Mouse (Mus musculus) intestine, embryonic 15.5 days (tissue): ENCODE data around the gene Inpp5b. TPM values are rescaled to one million over a fixed set of nuclear protein-coding genes. Genes with fewer than 3 reads are reported as not detected.
A peak's percentile ranks its signal among the peaks of the same experiment; 100 is the strongest.

Source experiments
- ATAC-seq: fragments of 200-750 bp; cut with Nextera tagmentation; 2 replicates; pipeline ENCODE4 v1.8.0; 2017; ENCODE audit warnings: moderate TSS enrichment, moderate library complexity
- H3K27ac ChIP-seq: fragments of 300-500 bp; sonication (generic); 2 replicates; pipeline ENCODE4 v1.5.1; 2015; ENCODE audit warnings: mild to moderate bottlenecking, inconsistent platforms
- H3K27me3 ChIP-seq: fragments of 300-500 bp; sonication (generic); replicated peaks from 2 replicates; pipeline ENCODE4 v1.6.1; 2015; ENCODE audit warnings: inconsistent platforms
- H3K36me3 ChIP-seq: fragments of 300-500 bp; sonication (generic); 2 replicates; pipeline ENCODE4 v1.6.1; 2015; ENCODE audit warnings: inconsistent platforms
- H3K4me1 ChIP-seq: fragments of 300-500 bp; sonication (generic); replicated peaks from 2 replicates; pipeline ENCODE4 v1.6.1; 2015; ENCODE audit warnings: inconsistent platforms
- H3K4me2 ChIP-seq: fragments of 300-500 bp; sonication (generic); replicated peaks from 2 replicates; pipeline ENCODE4 v1.6.1; 2015; ENCODE audit warnings: mild to moderate bottlenecking, inconsistent platforms
- H3K4me3 ChIP-seq: fragments of 300-500 bp; sonication (generic); replicated peaks from 2 replicates; pipeline ENCODE4 v1.5.1; 2015; ENCODE audit warnings: inconsistent platforms
- H3K9ac ChIP-seq: fragments of 300-500 bp; sonication (generic); 2 replicates; pipeline ENCODE4 v1.6.1; 2015; ENCODE audit warnings: inconsistent platforms
- H3K9me3 ChIP-seq: fragments of 300-500 bp; sonication (generic); 2 replicates; pipeline ENCODE4 v1.6.1; 2016; ENCODE audit warnings: inconsistent platforms
- WGBS: fragments of 180-500 bp; shearing (Covaris S2); methylation state at CpG from one replicate; pipeline ENCODE4 v1.1.7; 2015; 5-methylcytosine and 5-hydroxymethylcytosine counted together
- polyA plus RNA-seq: library from polyadenylated mRNA; unstranded; fragments of >200 nt; fragmentation: Nextera tagmentation; extraction: Ambion mirVana; gene quantifications from 2 replicates; pipeline ENCODE4 v1.2.1, GENCODE M21; 2015

Gene Inpp5b
- polyA plus RNA-seq, 1 experiment from 2014 or later = 28.7 TPM

DNA sequence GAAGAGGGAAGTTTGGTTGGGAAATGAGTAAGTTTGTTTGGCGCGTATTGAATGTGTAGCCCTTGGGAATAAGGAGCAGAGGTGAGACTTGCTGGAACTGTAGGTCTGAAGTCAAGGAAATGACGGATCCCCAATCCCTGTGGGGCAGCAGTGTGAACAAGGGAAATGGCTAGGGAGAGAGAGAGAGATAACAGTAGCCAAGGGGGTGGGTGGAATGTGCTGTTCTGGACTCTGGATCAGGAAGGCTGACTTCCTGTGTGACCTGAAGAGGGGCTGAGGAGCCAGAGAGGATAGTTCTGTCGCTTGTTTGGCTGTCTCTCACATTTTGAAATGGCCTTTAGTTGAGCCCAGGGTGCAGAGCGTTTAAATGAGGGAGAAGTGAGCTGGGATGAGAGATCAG lies 66.9 kb downstream of the Inpp5b start:
- H3K27me3 ChIP-seq = no peaks in the 10 kb centered on the region
- 81% methylated on average over 5 of the region's 5 CpGs for WGBS
- H3K36me3 ChIP-seq = peaks cover 16% of the 10 kb centered on the region; the same call in 1 of the 2 replicates
- no peaks in the 10 kb centered on the region for H3K9me3 ChIP-seq
- H3K9ac ChIP-seq = no peak overlapping the region
- no peak for ATAC-seq
- peaks cover 4% of the 10 kb centered on the region; the same call in 1 of the 2 replicates for H3K4me1 ChIP-seq
- H3K27ac ChIP-seq = no peak overlapping the region
- no peak overlapping the region for H3K4me3 ChIP-seq
- no peak overlapping the region for H3K4me2 ChIP-seq

DNA sequence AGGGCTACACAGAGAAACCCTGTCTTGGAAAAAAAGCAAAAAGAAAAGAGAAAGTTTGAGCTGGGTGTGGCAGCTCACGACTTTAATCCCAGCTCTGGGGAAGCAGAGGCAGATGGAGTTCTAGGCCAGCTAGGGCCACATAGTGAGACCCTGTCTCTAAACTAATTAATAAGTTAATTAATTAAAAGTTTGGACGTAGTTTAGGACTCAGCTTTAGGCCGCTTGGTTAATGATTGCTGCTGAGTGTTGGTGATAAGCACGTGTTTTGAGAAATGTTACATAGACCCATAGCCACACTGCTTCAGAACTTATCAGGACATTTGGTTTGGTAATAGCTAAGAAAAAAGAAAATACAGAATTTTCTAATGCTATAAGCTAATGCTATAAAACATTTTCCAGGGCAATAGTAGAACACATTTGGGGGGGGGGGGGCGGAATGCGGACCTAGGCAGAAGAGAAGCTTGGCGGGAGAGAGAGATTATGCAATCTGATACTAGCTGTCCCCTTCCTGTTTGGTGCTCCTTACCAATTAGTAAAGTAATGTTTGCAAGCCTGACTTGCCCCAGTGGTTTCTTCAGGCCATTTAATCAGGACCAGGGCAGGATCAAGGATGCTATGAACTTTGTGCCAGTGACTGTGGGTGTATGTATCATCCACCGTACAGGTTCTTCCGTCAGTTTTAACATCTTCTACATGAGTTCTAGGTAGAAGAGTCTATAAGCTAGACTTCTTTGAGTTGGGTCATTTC lies 67.7 kb downstream of the Inpp5b start:
- Histone ChIP-seq H3K4me3 (no peak overlapping the region), H3K9ac (no peak overlapping the region), H3K9me3 (no peaks in the 10 kb centered on the region), H3K27ac (no peak overlapping the region), H3K27me3 (no peaks in the 10 kb centered on the region), H3K36me3 (peaks cover 16% of the 10 kb centered on the region; the same call in 1 of the 2 replicates), H3K4me1 (0 out of 2 replicates have a peak, but pooled peaks cover 3% of the 10 kb centered on the region), H3K4me2 (no peak overlapping the region)
- ATAC-seq = no peak
- WGBS = 75% methylated on average over 9 of the region's 9 CpGs

DNA sequence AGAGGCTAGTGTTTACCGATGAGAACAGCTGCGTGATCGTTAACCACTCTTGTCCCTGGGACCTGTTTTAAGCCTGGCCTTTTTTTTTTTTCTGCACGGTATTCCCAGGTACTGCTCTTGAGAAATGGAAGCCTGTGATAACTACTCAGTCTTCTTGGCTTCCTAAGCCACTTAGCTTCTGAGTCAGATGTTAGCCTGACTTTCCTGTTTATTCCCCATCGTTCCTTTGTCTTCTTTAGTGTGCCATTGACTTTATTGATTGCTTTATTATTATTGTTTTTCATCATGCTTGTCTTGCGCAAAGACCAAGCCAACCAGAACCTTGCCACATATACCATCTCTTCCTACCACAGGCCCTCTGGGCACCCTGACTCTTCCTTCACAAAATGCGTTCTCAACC lies 68.4 kb downstream of the Inpp5b start:
- 0 out of 2 replicates have a peak, but pooled peaks cover 3% of the 10 kb centered on the region for H3K4me1 ChIP-seq
- peaks cover 9% of the 10 kb centered on the region; the same call in 1 of the 2 replicates for H3K36me3 ChIP-seq
- H3K4me2 ChIP-seq = no peak overlapping the region
- no peaks in the 10 kb centered on the region for H3K27me3 ChIP-seq
- ATAC-seq = no peak
- H3K9ac ChIP-seq = no peak overlapping the region
- 83% methylated on average over 7 of the region's 7 CpGs for WGBS
- no peaks in the 10 kb centered on the region for H3K9me3 ChIP-seq
- no peak overlapping the region for H3K27ac ChIP-seq
- H3K4me3 ChIP-seq = no peak overlapping the region

DNA sequence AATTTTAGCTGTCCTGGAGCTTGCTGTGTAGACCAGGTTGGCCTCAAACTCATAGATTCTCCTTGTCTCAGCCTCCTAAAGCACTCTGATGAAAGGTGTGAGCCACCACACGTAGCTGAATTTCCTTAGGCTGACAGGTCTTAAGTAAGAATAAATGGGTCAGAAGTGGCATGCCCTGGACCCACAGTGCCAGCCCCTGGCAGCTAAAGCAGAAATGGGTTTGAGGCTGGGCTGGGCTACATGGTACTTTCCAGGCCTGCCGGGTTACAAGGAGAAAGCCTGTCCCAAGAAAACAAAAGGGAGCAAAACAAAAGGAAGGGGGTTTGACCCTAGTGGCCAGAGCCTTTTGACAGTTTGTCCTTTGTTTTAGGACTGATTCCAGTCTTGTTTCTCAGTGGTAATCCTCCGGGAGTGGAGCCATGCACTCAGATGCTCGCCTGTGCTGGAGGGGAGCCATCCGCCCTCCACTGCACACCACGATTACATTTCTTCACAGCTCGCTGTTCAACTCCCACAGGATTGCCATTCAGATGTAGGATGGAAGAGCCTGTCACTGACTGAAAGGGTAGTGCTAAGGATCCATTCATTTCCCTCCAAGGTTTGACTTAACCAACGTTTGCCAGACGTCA lies 69.8 kb downstream of the Inpp5b start:
- no peak for ATAC-seq
- no peak overlapping the region for H3K4me2 ChIP-seq
- H3K4me3 ChIP-seq = no peak overlapping the region
- H3K27ac ChIP-seq = no peak overlapping the region
- peaks cover 6% of the 10 kb centered on the region; the same call in 1 of the 2 replicates for H3K36me3 ChIP-seq
- no peak overlapping the region for H3K9ac ChIP-seq
- H3K4me1 ChIP-seq = 0 out of 2 replicates have a peak, but pooled peaks cover 3% of the 10 kb centered on the region
- H3K9me3 ChIP-seq = no peaks in the 10 kb centered on the region
- H3K27me3 ChIP-seq = no peaks in the 10 kb centered on the region
- 71% methylated on average over 9 of the region's 9 CpGs for WGBS

DNA sequence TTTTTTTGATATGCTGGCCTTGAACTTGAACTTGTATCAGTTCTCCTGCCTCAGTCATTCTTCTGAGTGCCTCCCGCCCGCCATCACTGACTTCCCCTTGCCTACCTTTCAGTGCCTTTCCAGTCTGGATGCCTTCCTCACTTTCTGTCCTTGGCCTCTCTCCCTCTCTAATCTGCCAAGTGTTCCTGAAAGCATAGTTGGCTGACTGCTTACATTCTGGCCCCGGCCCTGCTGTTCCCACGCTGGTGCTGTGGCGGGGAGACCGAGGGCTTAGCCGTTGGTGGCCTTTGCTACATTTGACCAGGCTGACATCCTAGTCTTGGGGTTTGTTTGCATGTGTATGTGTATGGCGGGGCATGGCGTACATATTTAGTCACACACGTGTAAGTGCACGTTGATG lies 74.3 kb downstream of the Inpp5b start:
- Histone ChIP-seq H3K27me3 (no peaks in the 10 kb centered on the region), H3K4me3 (no peak overlapping the region), H3K27ac (no peak overlapping the region), H3K36me3 (peaks cover 6% of the 10 kb centered on the region; the same call in 1 of the 2 replicates), H3K4me2 (no peak overlapping the region), H3K9me3 (no peaks in the 10 kb centered on the region), H3K4me1 (peaks cover 11% of the 10 kb centered on the region), H3K9ac (no peak overlapping the region)
- WGBS = 93% methylated on average over 11 of the region's 11 CpGs
- no peak for ATAC-seq

DNA sequence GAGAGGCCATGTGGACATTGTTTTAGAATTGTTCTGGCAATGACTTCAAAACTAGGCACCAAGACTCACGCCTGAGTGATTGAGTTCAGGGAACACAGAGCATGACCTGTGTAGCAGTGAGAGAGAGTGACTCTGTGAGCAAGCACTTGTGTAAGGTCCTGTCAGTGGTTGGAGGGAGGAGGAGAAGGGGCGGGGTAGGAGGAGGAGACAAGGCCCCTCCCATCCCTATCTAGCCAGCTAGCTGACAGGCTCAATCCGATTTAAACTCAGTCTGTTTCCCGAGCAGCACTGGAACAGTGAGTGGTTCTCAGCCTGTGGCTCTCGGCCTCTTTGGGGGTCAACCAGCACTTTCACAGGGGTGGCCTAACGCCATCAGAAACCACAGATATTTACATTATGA lies 76.2 kb downstream of the Inpp5b start:
- ATAC-seq = peak; percentile 95
- no peak overlapping the region for H3K27ac ChIP-seq
- H3K9ac ChIP-seq = no peak overlapping the region
- no peak overlapping the region for H3K4me2 ChIP-seq
- WGBS = 25% methylated on average over 6 of the region's 6 CpGs
- no peak overlapping the region for H3K4me3 ChIP-seq
- H3K36me3 ChIP-seq = peaks cover 6% of the 10 kb centered on the region; the same call in 1 of the 2 replicates
- H3K9me3 ChIP-seq = no peaks in the 10 kb centered on the region
- H3K27me3 ChIP-seq = no peaks in the 10 kb centered on the region
- peaks cover 11% of the 10 kb centered on the region for H3K4me1 ChIP-seq

DNA sequence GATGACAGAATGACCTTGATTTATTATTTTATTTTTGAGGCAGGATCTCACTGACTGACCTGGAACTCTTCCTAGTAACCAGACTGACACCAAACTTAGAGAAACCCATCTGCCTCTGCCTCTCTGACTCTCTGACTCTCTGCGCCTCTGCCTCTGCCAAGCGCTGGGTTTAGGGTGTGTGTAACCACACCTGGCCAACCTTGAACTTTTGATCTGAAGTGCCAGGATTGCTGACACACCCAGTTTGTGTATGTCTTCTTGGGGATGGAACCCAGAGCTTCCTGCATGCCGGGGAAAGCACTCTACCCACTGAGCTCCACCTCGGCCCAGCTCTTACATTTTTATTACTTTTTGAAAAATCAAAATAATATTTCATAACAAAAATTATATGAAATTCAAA lies 77.2 kb downstream of the Inpp5b start:
- H3K36me3 ChIP-seq = peaks cover 3% of the 10 kb centered on the region; the same call in 1 of the 2 replicates
- no peak overlapping the region for H3K4me3 ChIP-seq

DNA sequence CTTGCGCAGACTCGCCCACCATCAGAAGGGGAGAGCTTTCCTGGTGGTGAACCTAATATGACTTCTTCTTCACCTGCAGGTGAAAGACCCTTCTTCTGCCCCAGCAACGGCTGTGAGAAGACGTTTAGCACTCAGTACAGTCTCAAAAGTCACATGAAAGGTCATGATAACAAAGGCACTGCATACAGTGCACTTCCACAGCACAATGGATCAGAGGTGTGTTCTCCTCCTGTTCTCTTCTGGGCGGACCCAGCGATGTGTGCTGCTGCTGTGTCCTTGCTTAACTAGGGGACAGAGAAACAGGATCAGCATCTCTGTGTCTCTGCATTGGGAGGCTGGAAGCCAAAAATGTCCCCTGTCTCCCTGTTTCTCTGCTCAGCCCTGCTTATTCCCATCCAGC lies 83.3 kb downstream of the Inpp5b start:
- 93% methylated on average over 6 of the region's 6 CpGs for whole genome bisulfite sequencing
- Histone ChIP-seq H3K36me3 (peaks cover 4% of the 10 kb centered on the region; the same call in 1 of the 2 replicates), H3K27me3 (no peaks in the 10 kb centered on the region), H3K9ac (no peak overlapping the region), H3K4me3 (no peak overlapping the region), H3K9me3 (no peaks in the 10 kb centered on the region), H3K4me2 (no peak overlapping the region), H3K4me1 (no peaks in the 10 kb centered on the region), H3K27ac (no peak overlapping the region)
- ATAC-seq = no peak

More for the DNA sequence above, 77.2 kb downstream of the Inpp5b start:
- Histone ChIP-seq H3K9ac (no peak overlapping the region), H3K27me3 (no peaks in the 10 kb centered on the region), H3K9me3 (no peaks in the 10 kb centered on the region), H3K27ac (no peak overlapping the region), H3K4me2 (no peak overlapping the region), H3K4me1 (peaks cover 11% of the 10 kb centered on the region)
- peak; percentile 63 for ATAC-seq
- WGBS = 70% methylated on average over 4 of the region's 4 CpGs

DNA sequence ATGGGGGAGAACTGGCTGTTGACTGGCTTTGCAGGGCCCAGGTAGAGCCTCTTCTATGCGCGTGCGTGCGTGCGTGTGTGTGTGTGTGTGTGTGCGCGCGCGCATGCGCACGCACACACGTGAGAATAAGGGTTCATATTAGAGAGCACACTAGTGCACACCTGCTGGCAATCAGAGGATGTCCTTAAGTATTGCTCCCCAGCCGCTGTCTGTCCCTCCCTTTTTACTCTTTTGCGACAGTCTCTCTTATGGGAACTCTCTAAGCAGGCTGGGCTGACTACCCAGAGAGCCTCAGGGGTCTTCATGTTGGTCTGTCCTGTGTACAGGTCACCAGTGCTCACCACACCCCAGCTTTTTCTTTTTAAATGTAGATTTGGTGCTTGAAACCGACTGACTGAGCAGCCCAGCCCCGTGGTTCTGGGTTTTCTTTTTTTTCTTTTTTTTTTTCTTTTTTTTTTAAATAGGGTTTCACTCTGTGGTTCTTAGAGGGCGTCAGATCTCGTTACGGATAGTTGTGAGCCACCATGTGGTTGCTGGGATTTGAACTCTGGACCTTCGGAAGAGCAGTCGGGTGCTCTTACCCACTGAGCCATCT lies 83.8 kb downstream of the Inpp5b start:
- no peak for ATAC-seq
- Histone ChIP-seq H3K36me3 (peaks cover 4% of the 10 kb centered on the region; the same call in 1 of the 2 replicates), H3K27ac (no peak overlapping the region), H3K9me3 (no peaks in the 10 kb centered on the region), H3K4me3 (no peak overlapping the region), H3K27me3 (no peaks in the 10 kb centered on the region), H3K4me2 (no peak overlapping the region), H3K4me1 (no peaks in the 10 kb centered on the region), H3K9ac (no peak overlapping the region)
- WGBS = 97% methylated on average over 21 of the region's 21 CpGs

DNA sequence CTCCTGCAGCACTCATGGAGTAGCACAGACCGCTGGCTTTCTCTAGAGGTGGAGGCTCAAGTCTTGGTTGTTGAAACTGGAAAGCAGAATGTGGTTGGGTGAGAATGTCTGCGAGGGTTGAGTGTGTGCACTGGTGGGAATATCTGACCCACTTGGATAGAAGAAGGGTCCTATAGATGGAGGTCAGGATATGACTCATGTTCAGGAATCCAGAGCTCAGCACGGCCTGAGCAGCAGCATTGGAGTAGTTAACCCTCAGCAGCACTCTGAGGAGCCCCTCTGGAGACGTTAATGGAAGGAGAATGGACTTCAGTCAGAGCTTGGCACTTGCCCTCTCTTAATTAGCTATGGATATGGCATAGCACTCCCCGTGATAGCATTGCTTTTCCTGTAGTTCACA lies 88.0 kb downstream of the Inpp5b start:
- Histone ChIP-seq H3K4me3 (no peak overlapping the region), H3K4me2 (no peak overlapping the region), H3K27me3 (no peaks in the 10 kb centered on the region), H3K9ac (no peak overlapping the region), H3K9me3 (no peaks in the 10 kb centered on the region), H3K4me1 (no peaks in the 10 kb centered on the region), H3K36me3 (peaks cover 9% of the 10 kb centered on the region; the same call in 1 of the 2 replicates), H3K27ac (no peak overlapping the region)
- no peak for ATAC-seq
- 72% methylated on average over 5 of the region's 5 CpGs for WGBS

DNA sequence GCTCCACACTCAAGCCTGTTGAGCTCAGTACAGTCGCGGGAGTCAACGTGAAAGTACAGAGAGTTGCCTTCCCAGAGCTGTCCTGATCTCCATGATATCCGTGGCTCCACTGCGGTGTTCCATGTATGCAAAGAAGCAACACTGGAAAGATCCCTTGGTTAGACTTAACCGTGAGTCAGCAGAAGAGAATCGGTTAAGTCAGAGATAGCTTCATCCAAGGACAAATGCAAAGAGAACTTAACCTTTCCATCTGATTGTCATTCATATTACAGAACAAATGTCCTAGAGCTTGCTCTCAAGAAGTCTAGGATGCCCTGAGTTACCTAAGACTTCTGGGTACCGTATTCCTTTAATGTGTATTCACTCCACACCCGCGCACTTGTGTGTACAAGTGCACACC lies 91.1 kb downstream of the Inpp5b start:
- 94% methylated on average over 10 of the region's 10 CpGs for WGBS
- Histone ChIP-seq H3K9me3 (no peaks in the 10 kb centered on the region), H3K27ac (no peak overlapping the region), H3K36me3 (peaks cover 9% of the 10 kb centered on the region; the same call in 1 of the 2 replicates), H3K9ac (no peak overlapping the region), H3K4me3 (no peak overlapping the region), H3K4me1 (no peaks in the 10 kb centered on the region), H3K4me2 (no peak overlapping the region), H3K27me3 (no peaks in the 10 kb centered on the region)
- ATAC-seq = no peak

DNA sequence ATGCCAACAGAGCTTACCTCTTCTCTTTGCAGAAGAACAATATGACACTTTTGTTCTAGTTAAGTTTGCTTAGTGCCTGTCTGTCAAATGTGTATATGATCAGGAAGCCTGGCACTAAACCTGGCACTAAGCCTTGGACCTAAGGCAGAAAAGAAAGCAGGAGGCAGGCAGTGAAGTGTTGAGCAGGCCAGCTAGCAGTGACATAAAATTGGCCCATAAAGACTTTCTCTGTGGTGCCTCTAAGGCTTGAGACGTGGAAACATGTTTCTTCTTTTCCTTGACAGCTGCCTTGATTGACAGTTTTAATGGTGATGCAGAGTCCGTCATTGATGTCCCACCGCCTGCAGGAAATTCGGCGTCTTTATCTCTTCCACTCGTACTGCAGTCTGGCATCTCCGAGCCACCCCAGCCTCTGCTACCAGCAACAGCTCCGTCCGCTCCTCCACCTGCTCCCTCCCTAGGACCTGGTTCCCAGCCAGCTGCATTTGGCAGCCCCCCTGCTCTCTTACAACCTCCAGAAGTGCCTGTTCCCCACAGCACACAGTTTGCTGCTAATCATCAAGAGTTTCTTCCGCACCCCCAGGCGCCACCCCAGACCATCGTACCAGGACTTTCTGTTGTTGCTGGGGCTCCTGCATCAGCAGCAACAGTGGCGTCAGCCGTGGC lies 96.5 kb downstream of the Inpp5b start:
- H3K36me3 ChIP-seq = peaks cover 19% of the 10 kb centered on the region; the same call in 1 of the 2 replicates
- no peak overlapping the region for H3K27ac ChIP-seq
- 88% methylated on average over 14 of the region's 14 CpGs for WGBS
- H3K4me1 ChIP-seq = no peaks in the 10 kb centered on the region
- H3K9ac ChIP-seq = no peak overlapping the region
- H3K27me3 ChIP-seq = no peaks in the 10 kb centered on the region
- H3K4me3 ChIP-seq = no peak overlapping the region
- no peak overlapping the region for H3K4me2 ChIP-seq
- ATAC-seq = no peak
- H3K9me3 ChIP-seq = no peaks in the 10 kb centered on the region
